Mouse (Mus musculus): Measurements from ENCODE around the gene Guca1a.

The Guca1a gene

GRCm38 (mm10) chr17:47409897-47410861, 9.8 kb upstream of the Guca1a start:
- peak; percentile 39 for DNase-seq

- DNase-seq = peak; percentile 86
These were observed 8.1 kb upstream of the Guca1a start for GRCm38 (mm10) chr17:47408558-47408898.

DNA sequence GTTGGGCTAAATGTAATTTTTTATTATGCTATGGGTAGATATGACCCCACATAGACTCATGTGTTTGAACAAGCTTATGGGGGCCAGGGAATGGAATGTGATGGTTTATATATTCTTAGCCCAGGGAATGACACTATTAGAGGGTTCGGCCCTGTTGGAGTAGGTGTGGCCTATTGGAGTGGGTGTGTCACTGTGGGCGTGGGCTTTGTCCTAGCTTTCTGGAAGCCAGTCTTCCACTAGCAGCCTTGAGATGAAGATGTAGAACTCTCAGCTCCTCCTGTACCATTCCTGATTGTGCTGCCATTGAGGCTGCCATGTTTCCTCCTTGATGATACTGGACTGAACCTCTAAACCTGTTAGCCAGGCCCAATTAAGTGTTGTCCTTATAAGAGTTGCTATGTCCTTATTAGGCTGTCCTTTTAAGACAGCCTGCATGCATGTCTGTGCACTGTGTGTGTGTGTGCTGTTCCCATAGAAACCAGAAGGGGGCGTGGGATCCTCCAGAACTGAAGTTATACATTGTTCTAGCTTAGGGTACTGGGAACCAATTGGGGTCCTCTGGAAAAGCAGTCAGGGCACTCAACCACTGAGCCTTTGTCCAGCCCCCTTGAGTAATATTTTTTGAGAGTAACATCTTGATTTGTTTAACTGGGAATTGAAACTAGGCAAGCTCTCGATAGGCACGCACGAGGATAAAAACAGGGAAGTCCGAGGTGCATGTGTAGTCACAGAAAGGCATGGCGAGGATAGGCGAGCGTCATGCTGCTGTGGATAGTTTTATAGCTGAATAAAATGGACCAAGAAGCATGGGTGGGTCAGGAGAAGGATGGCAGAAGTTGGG, 7.6 kb upstream of the Guca1a start:
- DNase-seq = no peak

DNA sequence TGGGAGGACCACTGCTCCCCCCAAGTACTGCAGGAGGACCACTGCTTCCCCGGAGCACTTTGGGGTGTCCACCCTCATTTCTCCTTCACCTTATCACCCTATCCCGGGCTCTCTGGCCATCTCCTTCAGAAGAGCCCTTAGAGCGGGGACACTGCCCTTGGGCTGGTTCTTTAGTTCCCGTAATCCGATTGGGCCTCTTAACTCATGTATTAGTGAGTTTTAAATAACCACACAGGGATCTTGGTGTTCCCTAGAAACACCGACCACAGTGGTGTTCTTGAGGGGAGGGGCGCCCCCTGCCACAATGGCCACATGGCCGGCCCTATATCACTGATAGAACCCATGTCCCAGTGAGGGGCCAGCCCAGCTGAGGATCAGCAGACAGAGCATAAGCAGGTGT, 1.3 kb downstream of the Guca1a start:
- no peak for DNase-seq

GRCm38 (mm10) chr17:47395376-47395913, 4.9 kb downstream of the Guca1a start:
- DNase-seq = peak; percentile 72

- DNase-seq = peak; percentile 54
These were observed 6.0 kb downstream of the Guca1a start for GRCm38 (mm10) chr17:47394223-47394869.

DNA sequence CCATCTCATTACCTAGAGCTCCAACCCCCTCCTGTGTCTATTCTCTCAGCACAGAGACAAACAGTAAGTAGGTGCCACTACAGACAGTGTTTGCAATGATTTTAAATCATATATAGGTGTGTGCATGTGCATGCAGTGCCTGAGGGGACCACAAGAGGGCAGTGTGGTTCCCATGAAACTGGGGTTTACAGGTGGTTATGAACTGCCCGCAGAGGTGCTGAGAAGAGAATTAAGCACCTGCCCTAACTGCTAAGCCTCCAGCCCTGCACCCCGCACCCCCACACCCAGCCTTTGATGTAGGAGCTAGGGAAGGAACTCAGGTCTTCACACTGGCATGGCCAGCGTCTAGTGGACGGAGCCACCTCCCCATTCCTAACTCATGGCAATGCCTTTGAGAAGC, 13.7 kb downstream of the Guca1a start:
- peak; percentile 90 for DNase-seq

- no peak for DNase-seq
These were observed 15.2 kb downstream of the Guca1a start, which contains the start of gene Guca1b for GRCm38 (mm10) chr17:47385145-47385544. Gene Guca1b (plus strand): TSS chr17:47385393.

- DNase-seq = no peak
These were observed 16.3 kb downstream of the Guca1a start for GRCm38 (mm10) chr17:47384064-47384463.

- DNase-seq = no peak
These were observed 17.1 kb downstream of the Guca1a start for GRCm38 (mm10) chr17:47383266-47383665.

GRCm38 (mm10) chr17:47381917-47382316, 18.5 kb downstream of the Guca1a start:
- DNase-seq = no peak

GRCm38 (mm10) chr17:47378133-47378532, 22.3 kb downstream of the Guca1a start:
- DNase-seq = peak; percentile 29

DNA sequence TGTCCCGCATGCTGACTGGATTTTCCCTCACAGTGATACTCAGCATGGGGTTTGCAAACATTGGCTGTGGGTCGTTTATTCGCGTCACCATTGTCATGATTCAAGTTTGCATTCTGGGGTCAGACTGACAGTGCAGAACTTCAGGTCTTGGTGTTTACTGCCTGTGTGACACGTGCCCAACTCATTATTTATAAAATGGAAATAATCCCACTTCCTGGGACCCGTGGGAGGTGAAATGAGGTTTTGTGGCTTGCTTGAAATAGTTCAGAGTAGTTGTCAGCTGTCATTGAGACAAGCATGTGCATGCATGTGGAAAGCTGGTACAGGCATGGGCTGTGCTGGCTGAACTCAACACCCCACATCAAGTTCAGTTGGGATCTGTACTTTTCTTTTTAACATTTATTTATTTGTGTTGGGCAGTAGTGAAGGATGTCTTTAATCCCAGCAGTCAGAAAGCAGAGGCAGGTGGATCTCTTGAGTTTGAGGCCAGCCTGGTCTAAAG, 23.6 kb downstream of the Guca1a start:
- no peak for DNase-seq

DNA sequence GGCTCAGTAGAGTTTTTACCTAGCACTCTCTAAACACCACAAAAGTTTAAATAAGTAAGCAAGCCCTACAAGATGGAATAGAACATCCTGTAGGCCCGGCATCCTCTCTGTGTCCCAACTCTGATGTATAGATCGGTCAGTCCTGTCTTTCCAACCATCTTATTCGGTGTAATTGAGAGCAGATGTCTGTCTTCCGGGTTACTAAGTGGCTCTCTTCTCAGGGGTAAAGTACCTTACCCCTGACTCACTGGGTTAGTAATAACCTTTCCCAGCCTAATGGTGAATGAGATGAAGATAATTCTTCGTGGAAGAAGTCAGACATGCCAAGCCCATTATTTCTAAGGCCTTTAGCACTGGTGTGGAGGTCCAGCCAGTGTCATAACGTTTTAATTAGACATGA, 26.4 kb downstream of the Guca1a start:
- no peak for DNase-seq

- DNase-seq = peak; percentile 76
These were observed 28.9 kb downstream of the Guca1a start for GRCm38 (mm10) chr17:47371451-47371850.

- peak; percentile 27 for DNase-seq
These were observed 31.3 kb downstream of the Guca1a start for GRCm38 (mm10) chr17:47369087-47369443.

DNA sequence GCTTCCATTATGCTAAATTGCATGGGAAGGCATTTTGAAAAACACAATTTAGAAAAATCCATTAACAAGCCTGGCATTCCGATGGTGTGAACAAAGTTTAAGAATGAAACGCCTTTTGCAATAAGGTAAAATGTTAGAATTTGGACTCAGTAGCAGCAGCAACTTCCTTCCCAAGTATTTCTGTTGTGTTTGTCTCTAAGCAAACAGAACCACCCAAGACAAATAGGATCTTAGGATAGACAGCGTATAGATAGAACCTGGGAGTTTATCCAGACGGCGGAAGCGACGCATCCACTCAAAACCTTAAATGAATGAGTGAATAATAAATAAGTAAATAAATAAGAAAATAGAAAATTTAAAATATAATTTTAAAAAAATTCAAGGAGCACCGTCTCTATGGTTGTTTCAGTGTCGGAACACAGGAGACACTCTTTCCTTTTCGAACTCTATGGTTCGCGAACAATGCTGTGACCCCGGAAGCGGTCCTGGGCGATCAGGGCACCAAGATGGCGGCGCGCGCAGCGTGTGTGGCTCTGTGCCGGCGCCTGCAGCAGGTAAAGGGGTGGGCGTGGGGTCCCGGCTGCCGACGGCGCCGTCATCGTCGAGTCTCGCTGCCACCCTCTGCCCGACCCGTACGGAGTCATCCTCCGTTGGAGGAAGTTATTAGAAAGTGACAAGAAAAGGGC, 31.8 kb downstream of the Guca1a start, which contains the start of gene Mrps10:
Gene Mrps10 (plus strand): TSS at position 487 of the 686 bp plus-strand sequence.
- peak; percentile 91 for DNase-seq

DNA sequence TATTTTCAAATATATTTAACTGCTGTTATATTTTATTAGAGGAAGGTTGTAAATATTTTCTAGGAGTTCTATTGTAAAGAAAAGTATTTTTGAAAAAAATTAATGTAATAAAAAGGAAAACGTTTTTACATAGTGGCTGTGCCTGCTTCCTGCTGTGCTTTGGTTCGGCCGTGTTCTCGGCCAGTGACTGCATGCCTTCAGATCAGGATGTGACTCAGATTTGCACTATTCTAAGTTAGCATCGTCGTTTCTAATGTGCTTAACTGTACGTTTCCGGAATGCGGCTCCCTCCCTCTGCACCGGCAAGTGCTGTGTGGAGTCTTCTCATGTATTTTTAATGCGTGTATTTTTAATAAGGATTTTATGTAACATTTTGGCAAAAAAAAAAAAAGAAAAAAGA, 39.0 kb downstream of the Guca1a start:
- DNase-seq = no peak

GRCm38 (mm10) chr17:47359964-47360363, 40.4 kb downstream of the Guca1a start:
- DNase-seq = peak; percentile 87

- DNase-seq = no peak
These were observed 50.6 kb downstream of the Guca1a start for GRCm38 (mm10) chr17:47349721-47350319.
